Mouse (Mus musculus) heart, postnatal 0 days (tissue): Measurements from ENCODE around the gene Azgp1. TPM values are rescaled to one million over a fixed set of nuclear protein-coding genes. Genes with fewer than 3 reads are reported as not detected.
A peak's percentile ranks its signal among the peaks of the same experiment; 100 is the strongest.

Source experiments
- ATAC-seq: fragments of 200-750 bp; cut with Nextera tagmentation; 2 replicates; pipeline ENCODE4 v1.8.0; 2017; ENCODE audit warnings: low read depth, moderate number of reproducible peaks, moderate library complexity; ENCODE audit not compliant: insufficient read depth
- DNase-seq: peaks from one replicate; pipeline ENCODE4 v3.0.0-alpha.2; 2016; ENCODE audit warnings: low spot score
- H3K27ac ChIP-seq: fragments of 300-500 bp; sonication (generic); 2 replicates; pipeline ENCODE4 v1.5.1; 2014; ENCODE audit warnings: low read depth, mild to moderate bottlenecking
- H3K27me3 ChIP-seq: fragments of 300-500 bp; sonication (generic); 2 replicates; pipeline ENCODE4 v1.6.1; 2014; ENCODE audit warnings: low read length, mixed read lengths; ENCODE audit not compliant: control insufficient read depth, insufficient read depth
- H3K36me3 ChIP-seq: fragments of 300-500 bp; sonication (generic); replicated peaks from 2 replicates; pipeline ENCODE4 v1.6.1; 2014; ENCODE audit warnings: low read length, mixed read lengths; ENCODE audit not compliant: control insufficient read depth, insufficient read depth
- H3K4me1 ChIP-seq: fragments of 300-500 bp; sonication (generic); 2 replicates; pipeline ENCODE4 v1.6.1; 2014; ENCODE audit warnings: antibody characterized with exemption; ENCODE audit not compliant: control insufficient read depth, insufficient read depth
- H3K4me2 ChIP-seq: fragments of 300-500 bp; sonication (generic); 2 replicates; pipeline ENCODE4 v1.6.1; 2014; ENCODE audit warnings: low read depth, mild to moderate bottlenecking, low read length, moderate library complexity
- H3K4me3 ChIP-seq: fragments of 300-500 bp; sonication (generic); 2 replicates; pipeline ENCODE4 v1.5.1; 2014; ENCODE audit warnings: low read depth, low read length
- H3K9ac ChIP-seq: fragments of 300-500 bp; sonication (generic); replicated peaks from 2 replicates; pipeline ENCODE4 v1.6.1; 2014; ENCODE audit warnings: low read depth, low read length, mixed read lengths
- H3K9me3 ChIP-seq: fragments of 300-500 bp; sonication (generic); replicated peaks from 2 replicates; pipeline ENCODE4 v1.6.1; 2016; ENCODE audit warnings: low read length; ENCODE audit not compliant: control insufficient read depth
- CTCF ChIP-seq: IDR thresholded peaks from 2 replicates; pipeline ENCODE4 v1.5.1; 2016; ENCODE audit warnings: antibody characterized with exemption, control low read depth, low read depth
- EP300 ChIP-seq: IDR thresholded peaks from 2 replicates; pipeline ENCODE4 v1.6.1; 2016; ENCODE audit warnings: antibody characterized with exemption, low read depth
- WGBS: fragments of 180-500 bp; shearing (Covaris S2); extraction: QIAGEN DNeasy Blood & Tissue Kit; methylation state at CpG from one replicate; pipeline ENCODE4 v1.1.7; 2014; 5-methylcytosine and 5-hydroxymethylcytosine counted together
- polyA plus RNA-seq: library from polyadenylated mRNA; unstranded; fragments of >200 nt; fragmentation: Nextera tagmentation; extraction: Ambion mirVana; gene quantifications from 2 replicates; pipeline ENCODE4 v1.2.1, GENCODE M21; 2015
- total RNA-seq: library from RNA; depleted of rRNA; stranded (reverse); fragments of >200 nt; gene quantifications from 2 replicates; pipeline ENCODE4 v1.2.3, GENCODE M21; 2014; ENCODE audit warnings: low replicate concordance

Azgp1 gene
- total and polyA plus RNA-seq, 2 experiments from 2014 or later = 0.08 TPM; not detected in 1

DNA sequence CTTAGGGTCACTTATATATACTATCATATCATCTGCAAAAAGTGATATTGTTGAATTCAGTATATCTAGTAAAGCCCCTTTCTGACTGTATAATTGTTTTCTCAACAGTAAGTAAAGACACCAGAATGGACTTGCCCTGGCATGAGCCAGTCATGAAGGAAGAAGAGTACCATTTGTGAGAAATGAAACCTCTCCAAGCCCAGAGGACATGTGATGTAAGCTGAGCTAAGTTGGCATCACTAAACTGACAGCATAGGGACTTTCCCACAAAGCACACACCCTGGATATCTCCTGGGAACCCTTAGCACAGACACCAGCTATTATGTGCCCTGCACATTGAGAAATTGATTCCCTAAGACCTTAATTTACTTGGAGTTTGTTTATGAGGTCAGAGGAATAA lies 34.0 kb upstream of the Azgp1 start:
- no peaks in the 10 kb centered on the region for H3K9me3 ChIP-seq
- TF ChIP-seq CTCF = no peak
- no peak for TF ChIP-seq EP300
- H3K4me3 ChIP-seq = no peak overlapping the region
- H3K4me1 ChIP-seq = no peaks in the 10 kb centered on the region
- H3K9ac ChIP-seq = no peak overlapping the region
- no peaks in the 10 kb centered on the region for H3K36me3 ChIP-seq
- ATAC-seq (no peak), DNase-seq (no peak)
- no peak overlapping the region for H3K27ac ChIP-seq
- no peaks in the 10 kb centered on the region for H3K27me3 ChIP-seq
- no peak overlapping the region for H3K4me2 ChIP-seq

DNA sequence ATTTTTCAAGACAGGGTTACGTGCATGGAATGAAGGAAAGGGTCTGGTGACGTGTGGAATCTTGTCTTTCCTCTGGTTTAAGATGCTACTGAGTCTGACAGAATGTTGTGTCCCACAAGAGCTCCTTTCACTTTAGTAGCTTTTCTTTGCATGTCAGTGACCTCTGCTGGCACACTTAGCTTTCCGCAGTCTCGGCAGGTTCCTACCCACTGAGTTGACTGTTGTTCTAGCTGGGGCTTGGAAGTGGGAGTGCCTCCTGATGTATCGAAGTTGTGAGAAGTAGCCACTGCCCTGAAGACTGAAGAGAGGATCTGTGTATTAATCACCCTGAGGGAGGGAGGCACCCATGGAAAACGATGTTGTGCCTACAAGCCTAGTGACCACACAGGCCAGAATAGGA lies 30.1 kb upstream of the Azgp1 start:
- ATAC-seq (no peak), DNase-seq (no peak)
- no peaks in the 10 kb centered on the region for H3K36me3 ChIP-seq
- no peak overlapping the region for H3K4me3 ChIP-seq
- WGBS = 27% methylated on average over 6 of the region's 6 CpGs
- no peak overlapping the region for H3K9ac ChIP-seq
- no peak overlapping the region for H3K4me2 ChIP-seq
- no peaks in the 10 kb centered on the region for H3K27me3 ChIP-seq
- no peaks in the 10 kb centered on the region for H3K4me1 ChIP-seq
- H3K9me3 ChIP-seq = no peaks in the 10 kb centered on the region
- H3K27ac ChIP-seq = no peak overlapping the region
- TF ChIP-seq CTCF (peak; percentile 19; the same call in 1 of the 2 replicates), EP300 (no peak)

GRCm38 (mm10) chr5:137956404-137956803 lies 24.9 kb upstream of the Azgp1 start:
- Histone ChIP-seq H3K4me3 (no peak overlapping the region), H3K9me3 (no peaks in the 10 kb centered on the region), H3K27ac (no peak overlapping the region), H3K4me1 (no peaks in the 10 kb centered on the region), H3K36me3 (no peaks in the 10 kb centered on the region), H3K4me2 (no peak overlapping the region), H3K9ac (no peak overlapping the region), H3K27me3 (no peaks in the 10 kb centered on the region)
- TF ChIP-seq EP300 (no peak), CTCF (no peak)
- ATAC-seq (no peak), DNase-seq (no peak)
- WGBS = 73% methylated on average over 3 of the region's 3 CpGs

- Histone ChIP-seq H3K4me2 (no peak within 1 kb of the TSS), H3K9me3 (no peaks in the 10 kb centered on the region), H3K27me3 (no peaks in the 10 kb centered on the region), H3K36me3 (no peaks in the 10 kb centered on the region), H3K4me3 (no peak within 1 kb of the TSS), H3K9ac (no peak within 1 kb of the TSS), H3K27ac (no peak within 1 kb of the TSS), H3K4me1 (no peaks in the 10 kb centered on the region)
- ATAC-seq (no peak), DNase-seq (no peak)
- TF ChIP-seq EP300 (no peak), CTCF (no peak)
- 74% methylated on average over 8 of the region's 8 CpGs for WGBS
Observed at GRCm38 (mm10) chr5:137962945-137963344, 18.4 kb upstream of the Azgp1 start, which contains the start of gene Gjc3. TSS of gene Gjc3 (minus strand) at chr5:137963098.

DNA sequence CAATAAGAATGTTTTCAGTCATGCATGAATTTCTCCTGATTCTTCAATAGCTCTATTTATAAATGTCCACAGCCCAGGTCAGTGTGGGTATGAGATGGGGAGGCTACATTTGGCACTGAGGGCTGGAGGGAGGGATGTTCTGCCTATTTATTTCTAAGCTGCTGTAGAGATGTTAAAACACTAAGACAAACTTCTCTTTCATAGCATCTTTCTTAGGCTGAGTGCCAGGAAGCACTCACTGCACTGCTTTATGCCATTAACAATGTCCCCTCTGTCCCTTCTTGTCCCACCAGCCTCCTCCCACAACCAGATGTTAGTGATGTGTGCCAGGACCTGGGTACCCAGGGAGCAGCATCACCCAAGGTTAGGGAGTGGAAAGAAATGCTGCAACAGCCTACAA lies 14.8 kb upstream of the Azgp1 start:
- ATAC-seq = no peak
- H3K9ac ChIP-seq = no peak overlapping the region
- no peaks in the 10 kb centered on the region for H3K36me3 ChIP-seq
- DNase-seq = no peak
- H3K27ac ChIP-seq = no peak overlapping the region
- no peak for TF ChIP-seq EP300
- no peak for TF ChIP-seq CTCF
- no peak overlapping the region for H3K4me3 ChIP-seq
- no peaks in the 10 kb centered on the region for H3K9me3 ChIP-seq
- no peaks in the 10 kb centered on the region for H3K4me1 ChIP-seq
- no peak overlapping the region for H3K4me2 ChIP-seq
- no peaks in the 10 kb centered on the region for H3K27me3 ChIP-seq

- Histone ChIP-seq H3K4me3 (no peak overlapping the region), H3K9ac (no peak overlapping the region), H3K27me3 (no peaks in the 10 kb centered on the region), H3K4me2 (no peak overlapping the region), H3K4me1 (no peaks in the 10 kb centered on the region), H3K36me3 (no peaks in the 10 kb centered on the region), H3K9me3 (no peaks in the 10 kb centered on the region), H3K27ac (no peak overlapping the region)
- no peak for TF ChIP-seq EP300
- no peak for TF ChIP-seq CTCF
- ATAC-seq (no peak), DNase-seq (no peak)
- WGBS = 61% methylated on average over 2 of the region's 2 CpGs
Observed at GRCm38 (mm10) chr5:137973161-137973560, 8.2 kb upstream of the Azgp1 start.
